Mouse (Mus musculus) heart, adult 8-10 months (tissue): ENCODE data around the gene Cs. TPM values are rescaled to one million over a fixed set of nuclear protein-coding genes. Genes with fewer than 3 reads are reported as not detected.
A peak's percentile ranks its signal among the peaks of the same experiment; 100 is the strongest.

Experiments
- DNase-seq: peaks from one replicate; pipeline ENCODE4 v3.0.0; 2022; ENCODE audit warnings: low spot score
- total RNA-seq, 4 experiments: library from RNA; stranded (reverse); gene quantifications; 2 replicates each; pipeline ENCODE4 v1.2.4; 2022

Gene Cs
- total RNA-seq, 4 experiments from 2014 or later = 991 to 1,066 (median 1,045) TPM

GRCm38 (mm10) chr10:128372989-128373748 lies 35.6 kb downstream of the Cs start:
- peak; percentile 69 for DNase-seq

GRCm38 (mm10) chr10:128374393-128374792 lies 36.9 kb downstream of the Cs start:
- DNase-seq = no peak

- DNase-seq = no peak
Measured at GRCm38 (mm10) chr10:128376099-128376454, 38.5 kb downstream of the Cs start.

- DNase-seq = peak; percentile 68
Measured at GRCm38 (mm10) chr10:128376455-128377211, 39.1 kb downstream of the Cs start, which contains the start of gene Ankrd52. Ankrd52 (plus strand) TSS chr10:128377115.

- no peak for DNase-seq
Measured at GRCm38 (mm10) chr10:128377222-128377939, 39.8 kb downstream of the Cs start.

GRCm38 (mm10) chr10:128377940-128378448 lies 40.5 kb downstream of the Cs start:
- no peak for DNase-seq

GRCm38 (mm10) chr10:128378462-128378861 lies 40.9 kb downstream of the Cs start:
- DNase-seq = no peak

GRCm38 (mm10) chr10:128379260-128379659 lies 41.7 kb downstream of the Cs start:
- no peak for DNase-seq

GRCm38 (mm10) chr10:128380565-128380964 lies 43.0 kb downstream of the Cs start:
- DNase-seq = no peak

- no peak for DNase-seq
Measured at GRCm38 (mm10) chr10:128382482-128382881, 44.9 kb downstream of the Cs start.

- DNase-seq = no peak
Measured at GRCm38 (mm10) chr10:128385902-128386301, 48.4 kb downstream of the Cs start.

GRCm38 (mm10) chr10:128388941-128389340 lies 51.4 kb downstream of the Cs start:
- DNase-seq = no peak

GRCm38 (mm10) chr10:128389570-128389969 lies 52.0 kb downstream of the Cs start:
- no peak for DNase-seq

- DNase-seq = no peak
Measured at GRCm38 (mm10) chr10:128390366-128390765, 52.8 kb downstream of the Cs start.

- peak; percentile 28 for DNase-seq
Measured at GRCm38 (mm10) chr10:128391850-128392249, 54.3 kb downstream of the Cs start.

- no peak for DNase-seq
Measured at GRCm38 (mm10) chr10:128396017-128396673, 58.6 kb downstream of the Cs start.

GRCm38 (mm10) chr10:128396716-128397264 lies 59.3 kb downstream of the Cs start:
- no peak for DNase-seq

GRCm38 (mm10) chr10:128397466-128397865 lies 59.9 kb downstream of the Cs start:
- peak; percentile 34 for DNase-seq

- no peak for DNase-seq
Measured at GRCm38 (mm10) chr10:128400338-128400737, 62.8 kb downstream of the Cs start.

- no peak for DNase-seq
Measured at GRCm38 (mm10) chr10:128401056-128401455, 63.5 kb downstream of the Cs start, which contains the start of gene Slc39a5. Slc39a5 (minus strand) TSS chr10:128401229.

GRCm38 (mm10) chr10:128401638-128402037 lies 64.1 kb downstream of the Cs start:
- DNase-seq = no peak
